Mouse (Mus musculus) olfactory bulb, adult 2 months (tissue): Measurements from ENCODE around the gene Mterf2. TPM values are rescaled to one million over a fixed set of nuclear protein-coding genes. Genes with fewer than 3 reads are reported as not detected.

ENCODE experiments used
- H3K27ac ChIP-seq: fragments of 200-500 bp; 2 replicates; pipeline ENCODE4 v1.5.1; 2012; ENCODE audit warnings: low read depth, low read length; ENCODE audit not compliant: insufficient read depth
- H3K4me1 ChIP-seq: fragments of 200-500 bp; 2 replicates; pipeline ENCODE4 v1.6.1; 2012; ENCODE audit warnings: low read length; ENCODE audit not compliant: control insufficient read depth, insufficient read depth
- H3K4me3 ChIP-seq: fragments of 200-500 bp; 2 replicates; pipeline ENCODE4 v1.5.1; 2012; ENCODE audit warnings: mild to moderate bottlenecking, low read depth, low read length, moderate library complexity; ENCODE audit not compliant: insufficient read depth
- CTCF ChIP-seq: fragments of 200-500 bp; IDR thresholded peaks from 2 replicates; pipeline ENCODE4 v1.5.1; 2012; ENCODE audit warnings: low read depth, mild to moderate bottlenecking, low read length, moderate library complexity; ENCODE audit not compliant: insufficient read depth
- POLR2A ChIP-seq: fragments of 200-500 bp; IDR thresholded peaks from 2 replicates; pipeline ENCODE4 v1.6.1; 2012; ENCODE audit warnings: mild to moderate bottlenecking, low read depth, low read length, moderate library complexity; ENCODE audit not compliant: insufficient read depth
- WGBS: fragments of 180-500 bp; shearing (Covaris S2); methylation state at CpG from one replicate; pipeline ENCODE4 v1.1.7; 2018; 5-methylcytosine and 5-hydroxymethylcytosine counted together
- polyA plus RNA-seq: library from polyadenylated mRNA; stranded (reverse); fragments of >200 nt; gene quantifications from 2 replicates; pipeline ENCODE4 v1.2.4, GENCODE M21; 2012; ENCODE audit warnings: low replicate concordance; ENCODE audit not compliant: missing spikeins, insufficient read depth, insufficient read length

Mterf2 gene
- polyA plus RNA-seq, 1 experiment: not detected

DNA sequence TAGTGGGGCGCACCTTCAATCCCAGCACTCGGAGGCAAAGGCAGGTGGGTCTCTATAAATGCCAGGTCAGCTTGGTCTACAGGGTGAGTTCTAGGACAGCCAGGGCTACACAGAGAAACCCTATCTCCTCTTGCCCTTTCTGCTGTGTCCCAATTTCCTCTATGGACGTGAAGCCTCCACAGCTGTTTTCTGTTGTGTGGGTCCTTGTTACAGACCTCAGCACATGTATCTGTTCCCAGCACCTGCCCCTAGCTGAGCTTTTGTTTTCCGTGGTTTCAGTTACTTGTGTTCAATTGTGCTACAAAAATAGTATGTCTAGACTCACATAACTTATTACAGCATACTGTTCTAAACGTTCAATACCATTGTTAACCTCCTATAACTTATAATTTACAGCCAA lies 21.4 kb upstream of the Mterf2 start:
- no peak for TF ChIP-seq CTCF
- TF ChIP-seq POLR2A: no peak
- WGBS: 75% methylated on average over 5 of the region's 5 CpGs
- H3K4me3 ChIP-seq: no peak overlapping the region
- H3K4me1 ChIP-seq: no peaks in the 10 kb centered on the region
- no peak overlapping the region for H3K27ac ChIP-seq

DNA sequence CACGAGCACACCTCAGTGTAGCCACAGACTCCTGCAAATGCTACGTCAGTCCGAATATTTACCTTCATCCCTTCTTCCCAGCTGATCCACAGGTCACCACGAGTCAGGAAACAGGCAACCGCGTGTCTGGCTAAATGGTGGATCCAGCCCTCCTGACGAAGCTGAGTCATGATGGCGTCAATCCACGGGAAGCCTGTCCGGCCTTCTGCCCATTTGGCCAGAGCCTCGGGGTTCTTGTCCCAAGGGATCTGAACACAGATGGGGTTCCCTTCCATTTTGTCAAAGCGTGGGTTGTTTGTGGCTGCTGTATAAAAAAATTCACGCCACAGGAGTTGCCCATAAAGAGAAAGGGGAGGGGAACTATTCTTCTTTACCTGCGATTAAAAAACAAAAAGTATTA lies 18.5 kb upstream of the Mterf2 start:
- H3K4me1 ChIP-seq: no peaks in the 10 kb centered on the region
- no peak overlapping the region for H3K4me3 ChIP-seq
- 93% methylated on average over 14 of the region's 14 CpGs for WGBS
- H3K27ac ChIP-seq: no peak overlapping the region
- TF ChIP-seq CTCF (no peak), POLR2A (no peak)

DNA sequence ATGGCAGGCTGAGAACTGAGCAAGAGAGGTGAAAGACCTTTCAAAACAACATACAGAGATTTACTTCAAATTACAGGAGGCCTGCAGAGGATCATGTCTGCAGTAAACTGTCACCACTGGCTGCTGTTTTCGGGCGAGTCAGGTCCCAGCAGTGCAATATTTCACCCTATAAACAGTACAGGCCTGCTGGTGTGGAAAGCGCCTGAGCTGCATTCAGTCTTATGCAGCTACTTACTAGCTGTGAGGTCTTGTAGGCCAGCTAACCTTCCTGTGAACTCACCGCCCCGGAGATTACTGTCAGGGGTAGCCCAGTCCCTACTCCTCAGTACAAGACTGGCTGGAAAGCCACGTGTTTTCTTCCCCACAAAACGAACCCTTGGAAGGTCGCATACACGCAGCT lies 13.6 kb upstream of the Mterf2 start:
- no peak overlapping the region for H3K4me3 ChIP-seq
- TF ChIP-seq POLR2A (no peak), CTCF (no peak)
- no peaks in the 10 kb centered on the region for H3K4me1 ChIP-seq
- 93% methylated on average over 9 of the region's 9 CpGs for WGBS
- H3K27ac ChIP-seq: no peak overlapping the region

DNA sequence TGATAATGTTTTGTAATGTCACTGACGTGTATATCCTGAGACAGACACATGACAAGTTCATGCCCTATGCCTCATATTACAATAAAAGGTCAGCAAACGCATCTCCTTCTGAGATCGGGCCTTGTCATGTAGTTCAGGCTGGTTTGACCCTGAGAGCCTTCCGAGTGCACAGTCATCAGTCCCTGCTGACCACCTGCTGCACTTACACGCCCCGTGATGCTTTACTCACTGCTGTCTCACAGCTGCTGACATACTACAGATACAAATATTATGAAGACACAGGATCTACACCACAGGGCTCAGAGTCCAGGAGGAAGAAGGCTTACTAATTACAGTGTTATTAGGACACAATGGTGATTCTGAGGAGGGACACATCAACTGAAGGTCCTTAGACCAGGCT lies 8.7 kb upstream of the Mterf2 start:
- Histone ChIP-seq H3K4me3 (no peak overlapping the region), H3K27ac (no peak overlapping the region), H3K4me1 (no peaks in the 10 kb centered on the region)
- 95% methylated on average over 6 of the region's 6 CpGs for WGBS
- TF ChIP-seq POLR2A (no peak), CTCF (no peak)

DNA sequence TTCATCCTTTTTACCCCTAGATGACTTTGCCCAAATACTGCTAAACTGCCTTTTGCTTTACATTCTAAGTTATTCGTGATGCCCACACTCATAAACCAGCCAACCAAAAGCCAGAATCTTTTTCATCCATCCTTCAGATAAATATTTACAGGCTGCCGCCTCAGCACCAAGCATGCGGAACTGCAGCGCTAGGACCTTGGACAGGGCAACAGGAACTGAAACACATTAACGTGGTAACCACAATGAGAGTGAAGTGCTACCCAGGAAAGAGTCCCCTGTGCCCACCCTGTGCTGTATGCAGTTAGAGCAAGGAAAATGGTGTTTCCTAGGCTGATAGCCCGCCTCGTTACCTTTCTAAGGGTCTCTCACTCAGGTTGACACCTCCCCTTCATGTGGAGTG lies 626 bp upstream of the Mterf2 start:
- WGBS: 20% methylated on average over 7 of the region's 7 CpGs
- TF ChIP-seq POLR2A (no peak), CTCF (no peak)

DNA sequence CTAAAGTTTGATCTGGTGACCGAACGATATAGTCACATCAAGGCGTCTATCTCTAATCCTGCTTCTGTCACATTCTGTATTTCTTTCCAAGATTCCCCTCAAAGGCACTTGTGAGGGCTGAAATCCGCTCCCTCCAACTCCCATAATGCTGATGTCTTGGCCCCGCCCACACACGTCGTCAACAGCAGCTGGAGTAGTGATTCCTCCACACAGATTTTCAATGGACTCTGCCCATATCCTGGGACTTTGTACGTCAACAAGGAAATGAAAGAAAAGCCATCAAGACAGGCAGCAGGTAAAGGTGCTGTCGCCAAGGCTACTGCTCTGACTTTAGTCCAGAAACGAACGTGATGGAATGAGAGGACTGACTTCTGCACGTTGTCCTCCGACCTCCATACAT lies 2.6 kb downstream of the Mterf2 start:
- 90% methylated on average over 13 of the region's 13 CpGs for WGBS
- Histone ChIP-seq H3K27ac (no peak overlapping the region), H3K4me3 (no peak overlapping the region), H3K4me1 (peaks cover 8% of the 10 kb centered on the region)
- no peak for TF ChIP-seq POLR2A
- TF ChIP-seq CTCF: no peak

More for the DNA sequence above, 626 bp upstream of the Mterf2 start:
- Histone ChIP-seq H3K4me3 (no peak overlapping the region), H3K27ac (no peak overlapping the region), H3K4me1 (peaks cover 8% of the 10 kb centered on the region)

DNA sequence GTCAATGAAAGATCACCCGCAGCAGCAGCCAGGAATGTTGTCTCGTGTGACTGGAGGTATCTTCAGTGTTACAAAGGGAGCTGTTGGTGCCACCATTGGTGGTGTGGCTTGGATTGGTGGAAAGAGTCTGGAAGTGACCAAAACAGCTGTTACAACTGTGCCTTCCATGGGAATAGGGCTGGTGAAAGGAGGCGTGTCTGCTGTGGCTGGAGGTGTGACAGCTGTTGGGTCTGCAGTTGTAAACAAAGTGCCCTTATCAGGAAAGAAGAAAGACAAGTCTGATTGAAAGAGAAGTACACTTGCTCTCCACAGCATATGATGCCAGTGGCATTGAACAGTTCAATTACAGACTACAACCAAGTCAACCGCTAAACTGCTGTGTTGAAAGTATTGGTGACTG lies 13.4 kb downstream of the Mterf2 start:
- TF ChIP-seq POLR2A: no peak
- TF ChIP-seq CTCF: no peak
- WGBS: 93% methylated on average over 4 of the region's 4 CpGs
- Histone ChIP-seq H3K27ac (no peak overlapping the region), H3K4me3 (no peak overlapping the region), H3K4me1 (no peaks in the 10 kb centered on the region)

DNA sequence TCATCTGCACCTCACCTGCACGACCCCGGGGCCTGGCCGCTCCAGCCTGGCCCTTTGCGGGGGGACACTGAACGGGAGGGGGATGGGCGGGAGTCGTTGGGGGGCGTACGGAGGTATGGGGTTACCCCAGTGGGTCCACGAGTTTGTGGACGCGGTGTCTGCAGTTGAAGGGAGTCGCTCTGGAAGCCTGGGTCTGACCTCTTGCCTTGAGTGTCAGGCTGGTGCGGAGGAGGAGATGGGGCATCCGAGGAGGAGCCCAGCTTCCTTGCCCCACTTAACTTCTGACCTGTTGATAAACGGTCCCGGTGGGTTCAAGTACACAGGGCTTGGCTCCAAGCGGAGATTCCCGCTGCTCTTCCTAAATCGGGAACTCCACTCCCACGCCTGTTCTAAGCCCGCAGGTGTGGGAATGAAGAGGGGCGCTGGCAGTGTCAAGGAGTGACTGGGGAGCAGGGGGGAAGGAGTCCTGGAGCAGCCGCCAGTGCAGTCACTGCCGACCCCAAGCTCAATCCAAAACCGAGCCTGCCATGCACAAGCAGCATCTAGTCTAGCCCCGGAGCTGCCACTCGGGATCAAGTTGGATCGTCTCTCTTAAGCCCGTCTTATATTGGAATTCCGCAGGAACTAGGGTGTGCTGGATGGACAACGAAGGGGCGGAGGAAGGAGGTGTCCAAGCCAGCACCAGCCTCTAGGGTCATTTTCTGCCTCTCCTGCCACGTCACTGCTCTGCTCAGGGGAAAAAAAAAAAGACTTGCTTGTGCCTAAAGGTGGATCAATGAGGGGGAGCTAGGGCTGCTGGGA lies 24.5 kb downstream of the Mterf2 start:
- no peak for TF ChIP-seq CTCF
- TF ChIP-seq POLR2A: no peak; the same call in 1 of the 2 replicates
- H3K27ac ChIP-seq: no peak overlapping the region
- WGBS: under 1% methylated on average over 34 of the region's 34 CpGs

DNA sequence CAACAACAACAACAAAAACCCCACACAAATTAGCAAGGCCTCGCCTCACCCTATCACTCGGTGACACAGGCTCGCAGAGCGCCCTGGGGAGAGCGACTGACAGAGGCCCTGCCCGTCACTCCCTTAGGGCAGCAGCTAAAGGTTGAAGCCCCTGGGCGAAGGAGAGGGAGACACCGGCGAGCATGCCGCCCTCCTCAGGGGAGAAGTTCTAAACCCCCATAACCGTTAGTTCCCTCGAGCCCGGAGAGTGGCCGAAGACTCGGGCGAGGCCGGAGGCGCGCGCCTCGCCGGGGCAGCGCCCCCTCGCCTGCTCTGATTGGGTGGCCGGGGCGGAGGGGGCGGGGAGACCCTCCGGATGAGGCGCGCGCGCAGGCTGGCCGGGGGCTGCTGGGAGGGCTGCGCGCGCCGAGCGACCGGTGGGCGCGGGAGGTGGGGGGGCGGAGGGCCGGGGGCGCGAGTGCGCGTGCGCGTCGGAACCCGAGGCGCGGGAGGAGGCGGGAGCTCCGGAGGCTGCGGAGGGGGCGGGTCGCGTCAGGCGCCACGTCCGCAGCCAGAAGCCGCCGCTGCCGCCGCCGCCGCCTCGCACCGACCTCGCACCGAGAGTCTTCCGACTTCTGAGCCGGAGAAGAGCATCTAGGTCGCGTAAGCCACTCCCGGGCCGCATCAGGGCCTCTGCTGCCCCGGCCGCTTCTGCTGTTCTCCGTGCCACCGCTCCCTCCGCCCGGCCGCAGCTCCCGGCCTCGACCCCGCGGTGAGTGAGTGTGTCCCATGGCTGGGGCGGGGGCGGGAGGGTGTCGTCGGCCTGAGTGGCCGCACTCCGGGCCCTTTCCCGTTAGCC lies 25.4 kb downstream of the Mterf2 start, which contains the start of the genes Fhl4 and Tmem263:
Gene Fhl4, minus strand, starts transcription at position 249 of the 838 bp plus-strand sequence.
Gene Tmem263, plus strand, starts transcription at position 381 of the 838 bp plus-strand sequence.
- WGBS: 1% methylated on average over 86 of the region's 96 CpGs
- peak within 1 kb of the TSS; percentile 52 for H3K27ac ChIP-seq
- peak within 1 kb of the TSS; percentile 99 for H3K4me3 ChIP-seq
- H3K4me1 ChIP-seq: peaks cover 8% of the 10 kb centered on the region
- TF ChIP-seq CTCF (no peak), POLR2A (peak; percentile 77)

More for the DNA sequence above, 24.5 kb downstream of the Mterf2 start:
- Histone ChIP-seq H3K4me1 (peaks cover 8% of the 10 kb centered on the region), H3K4me3 (peak overlapping the region; percentile 99)
